Mouse (Mus musculus): ENCODE data around the gene Tns3.
A peak's percentile ranks its signal among the peaks of the same experiment; 100 is the strongest.

Gene Tns3

GRCm38 (mm10) chr11:8678260-8678995 is 14.1 kb upstream of the Tns3 start:
- no peak for DNase-seq

DNA sequence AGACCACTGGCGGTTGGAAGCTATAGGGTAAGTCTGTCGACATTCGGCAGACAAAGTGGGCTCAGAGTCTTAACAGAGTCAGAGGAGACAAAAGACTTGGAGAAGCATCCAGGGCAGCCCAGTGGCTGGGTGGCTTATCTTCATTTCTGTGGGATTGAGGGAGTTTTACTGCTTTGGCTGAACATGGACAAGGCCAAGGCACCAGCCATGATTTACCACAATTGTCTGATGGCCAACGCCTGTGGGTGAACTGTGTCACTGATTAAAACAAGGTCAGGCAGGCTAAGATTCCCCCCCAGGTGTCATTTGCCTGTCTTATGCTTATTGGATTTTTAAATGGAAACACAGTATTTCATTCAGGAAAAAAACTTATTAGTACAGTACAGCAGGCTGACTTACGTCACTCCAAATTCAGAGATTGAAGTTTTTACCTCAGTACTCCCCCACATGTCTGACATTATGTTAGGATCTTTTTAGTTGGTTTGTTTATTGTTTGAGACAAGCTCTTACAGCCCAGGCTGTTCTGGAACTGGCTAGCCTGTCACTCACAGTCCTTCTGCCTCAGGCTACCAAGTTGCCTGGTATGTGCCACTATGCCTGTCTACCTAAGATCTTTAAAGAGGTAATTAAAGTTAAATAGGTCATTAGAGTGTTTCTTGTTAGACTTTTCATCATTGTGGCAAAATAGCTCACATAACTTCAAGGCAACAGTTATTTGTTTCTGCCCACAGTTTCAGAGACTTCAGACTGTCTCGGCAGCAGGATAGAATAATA is 11.6 kb upstream of the Tns3 start:
- DNase-seq: no peak

DNA sequence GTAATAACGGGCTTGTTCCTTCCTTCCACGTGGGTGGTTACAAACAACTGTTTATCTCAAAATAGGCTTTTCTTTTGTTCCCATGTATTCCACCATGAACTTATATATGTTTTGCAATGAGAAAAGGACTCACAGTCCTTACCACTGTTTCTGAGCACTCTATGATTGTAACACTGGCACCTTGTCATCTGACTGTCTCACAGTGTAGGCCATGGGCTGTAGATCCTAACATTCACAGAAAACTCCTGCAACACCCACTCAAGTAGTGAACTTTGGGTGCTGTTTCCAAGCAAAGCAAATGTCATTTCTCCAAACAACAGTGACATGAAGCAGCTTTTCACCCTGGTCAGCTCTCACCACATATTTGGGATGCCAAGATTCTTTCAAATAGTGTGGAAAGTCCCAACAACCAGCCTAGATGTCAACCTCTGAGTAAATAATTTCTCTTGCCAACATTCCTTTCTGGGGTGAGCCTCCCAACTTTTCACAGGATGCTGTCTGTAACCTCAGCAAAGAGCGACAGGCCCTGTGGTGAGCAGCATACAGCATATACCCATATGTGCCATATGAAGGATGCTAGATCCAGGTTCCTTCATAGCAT is 10.3 kb upstream of the Tns3 start:
- no peak for DNase-seq

- no peak for DNase-seq
Observed at GRCm38 (mm10) chr11:8671698-8672097, 7.4 kb upstream of the Tns3 start.

DNA sequence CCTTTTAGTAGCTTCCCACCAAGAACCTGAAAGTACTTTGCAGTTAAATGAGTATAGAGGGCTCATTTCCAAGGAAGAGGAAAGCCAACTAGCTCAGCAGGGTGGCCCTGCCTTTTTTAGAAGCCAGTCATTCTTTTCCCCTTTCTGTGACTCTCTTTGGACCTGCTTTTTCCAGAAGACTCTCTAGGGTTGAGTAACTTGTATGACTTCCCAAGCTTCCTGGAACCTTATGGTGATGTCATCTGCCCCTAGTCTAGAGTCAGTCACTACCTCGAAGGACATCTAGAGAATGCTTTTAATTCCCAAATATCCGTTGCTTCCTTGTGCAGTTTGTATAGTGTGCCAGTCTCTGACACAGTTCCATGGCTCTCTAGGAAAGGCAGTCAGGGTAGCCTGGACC is 4.8 kb upstream of the Tns3 start:
- DNase-seq: no peak

- no peak for DNase-seq
Observed at GRCm38 (mm10) chr11:8664797-8665196, 462 bp upstream of the Tns3 start.

- DNase-seq: peak in 1 of 2 experiments; percentile 18
Observed at GRCm38 (mm10) chr11:8663444-8664392, 617 bp downstream of the Tns3 start.

DNA sequence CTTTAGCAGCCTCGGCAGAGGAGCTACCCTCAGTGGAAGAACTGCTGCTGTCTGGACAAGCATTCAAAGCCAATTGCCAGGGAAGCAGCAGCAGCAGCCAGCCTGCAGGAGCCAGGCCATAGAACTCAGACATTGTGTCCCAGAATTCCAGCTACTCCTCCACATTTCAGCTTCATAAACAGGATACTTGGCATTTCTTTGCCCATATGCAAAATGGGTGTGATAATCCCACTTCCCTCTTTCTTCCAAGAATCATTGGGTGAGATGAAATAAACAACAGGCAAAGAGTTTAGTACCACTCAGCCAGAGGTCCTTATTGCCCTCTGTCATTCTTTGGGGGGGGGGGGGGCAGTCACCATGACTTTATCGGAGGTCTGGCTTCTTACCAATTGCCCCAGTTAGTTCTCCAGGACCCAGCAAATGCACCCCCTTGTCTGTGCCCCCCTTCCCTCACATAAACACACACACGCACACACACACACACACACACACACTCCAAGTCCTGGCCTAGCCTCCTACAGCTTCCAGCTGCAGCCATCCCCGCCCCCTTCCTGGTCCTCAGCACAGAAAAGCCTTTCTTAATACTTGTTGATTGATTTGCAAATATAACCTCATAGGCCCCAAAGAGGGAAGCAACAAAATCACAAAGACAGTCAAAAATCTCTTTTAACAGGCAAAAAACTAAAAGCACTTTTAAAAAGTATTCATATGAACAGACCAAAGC is 1.5 kb downstream of the Tns3 start:
- no peak for DNase-seq

- DNase-seq: no peak
Observed at GRCm38 (mm10) chr11:8660951-8661350, 3.4 kb downstream of the Tns3 start.

DNA sequence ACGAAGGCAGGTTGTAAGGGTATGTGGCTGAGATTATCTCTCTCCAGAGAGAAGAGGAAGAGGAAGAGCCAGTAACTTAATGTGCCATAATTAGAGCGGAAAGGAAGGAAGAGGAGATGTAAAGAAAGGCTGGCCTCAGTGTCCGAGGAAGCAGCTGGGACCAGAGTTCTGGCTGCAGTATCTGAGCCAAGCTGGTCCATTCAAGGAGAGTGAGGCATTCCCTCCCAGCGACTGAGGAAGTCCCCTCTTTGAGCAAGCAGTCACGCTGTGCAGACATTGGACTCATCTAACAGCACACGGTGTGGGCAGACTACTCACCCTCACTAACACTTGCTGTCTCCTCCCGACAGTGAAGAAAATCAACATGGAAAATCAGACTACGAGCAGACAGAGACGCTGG is 4.5 kb downstream of the Tns3 start:
- DNase-seq: no peak

DNA sequence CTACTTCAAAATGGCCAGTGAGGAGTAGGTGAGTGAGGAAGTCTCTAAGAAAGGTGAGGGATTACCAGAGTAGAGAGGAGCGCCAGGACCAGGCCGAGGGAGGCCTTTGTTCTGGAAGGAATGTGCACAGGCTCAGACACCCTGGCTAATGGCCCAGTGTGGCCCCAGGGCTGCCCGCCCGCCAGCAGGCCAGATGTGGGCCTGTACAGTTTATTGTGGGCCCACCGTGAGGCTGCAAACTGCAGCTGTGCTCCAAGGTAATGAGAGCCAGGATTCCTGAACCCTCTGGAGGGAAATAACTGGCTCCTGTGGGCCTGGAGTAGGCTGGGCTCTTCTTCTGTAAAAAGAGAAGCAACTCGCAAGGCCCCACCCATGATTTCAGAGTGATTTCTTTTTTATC is 5.3 kb downstream of the Tns3 start:
- DNase-seq: no peak

DNA sequence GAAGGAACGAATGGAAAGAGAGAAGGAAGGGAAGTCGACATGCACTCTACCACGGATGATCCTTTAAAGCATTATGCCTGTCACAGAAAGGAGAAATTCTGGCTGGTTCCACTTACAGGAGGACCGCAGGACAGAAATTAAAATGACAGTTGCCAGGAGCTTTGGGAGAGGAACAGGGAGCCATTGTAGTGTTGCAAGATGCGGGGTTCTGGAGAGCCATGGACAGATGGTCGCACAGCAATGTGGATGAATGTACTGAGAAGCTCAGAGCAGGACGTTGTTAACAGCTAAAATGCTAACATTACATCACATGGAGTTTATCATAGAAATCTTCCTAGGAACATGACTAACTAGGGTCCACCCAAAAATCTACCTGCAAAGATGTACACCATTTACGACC is 6.8 kb downstream of the Tns3 start:
- no peak for DNase-seq

DNA sequence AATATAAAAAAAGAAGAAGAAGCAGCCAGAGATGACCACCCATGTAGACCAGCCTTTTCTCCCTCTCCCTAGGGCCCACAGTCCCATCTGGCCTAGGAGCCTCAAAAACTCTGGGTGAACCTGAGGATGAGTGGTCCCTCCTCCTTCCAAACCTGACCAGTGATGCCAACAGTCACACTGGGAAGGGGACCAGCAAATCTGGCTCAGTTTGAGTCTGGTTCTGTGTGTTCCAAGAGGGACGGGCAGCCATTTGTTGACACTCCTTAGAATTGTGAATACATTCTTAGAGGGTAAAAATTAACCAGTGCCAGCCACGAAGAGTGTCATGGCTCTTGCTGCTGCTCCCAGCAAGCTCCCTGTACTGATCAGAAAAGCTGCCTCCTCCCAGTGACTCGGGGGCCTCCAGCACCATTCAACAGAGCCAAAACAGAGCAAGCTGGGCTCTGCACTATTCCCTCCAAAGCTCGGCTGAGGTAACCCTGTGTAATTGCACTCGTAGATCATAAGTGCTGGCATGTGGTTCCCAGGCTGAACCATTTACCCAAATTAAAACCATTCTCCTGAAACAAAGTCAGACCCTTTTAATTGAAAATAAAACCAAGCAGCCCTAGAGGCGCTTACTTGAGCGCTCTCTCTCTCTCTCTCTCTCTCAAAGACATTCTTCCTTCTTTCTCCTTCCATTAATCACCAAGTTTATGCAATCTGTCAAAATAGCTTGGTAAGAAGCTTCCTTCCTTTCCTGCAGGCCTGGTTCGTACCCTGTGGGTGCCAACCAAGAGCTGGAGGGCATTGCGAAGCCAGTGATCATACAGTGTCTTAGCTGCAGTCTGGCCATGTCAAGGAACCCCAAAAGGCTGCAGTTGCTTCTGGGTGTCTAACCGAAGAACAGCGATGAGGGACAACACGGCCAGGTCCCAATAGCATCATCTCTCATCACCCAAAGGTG is 7.6 kb downstream of the Tns3 start:
- DNase-seq: no peak

DNA sequence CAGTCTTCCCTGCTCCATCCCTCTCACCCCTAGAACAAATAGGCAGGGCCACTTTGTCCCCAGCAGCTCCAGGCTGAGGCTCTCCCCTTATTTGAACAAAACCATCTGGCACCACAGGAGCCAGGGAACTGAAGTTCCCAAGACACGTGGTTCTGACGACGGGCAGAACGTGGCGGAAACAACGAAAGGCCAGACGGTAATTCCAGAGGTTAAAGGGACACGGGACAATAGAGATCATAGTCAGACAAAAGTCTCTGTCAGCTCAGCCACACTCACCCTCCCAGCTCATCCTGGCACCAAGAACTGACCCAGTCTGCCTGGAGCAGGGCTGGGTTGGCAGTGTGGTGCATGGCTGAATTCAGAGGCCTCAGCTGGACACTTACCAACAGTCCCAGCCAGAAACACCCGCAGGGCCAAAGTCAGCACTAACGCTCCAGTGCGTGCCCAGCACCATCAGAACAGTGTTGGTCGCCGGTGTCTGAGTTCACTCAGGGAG is 10.5 kb downstream of the Tns3 start:
- DNase-seq: peak; percentile 34 to 43

DNA sequence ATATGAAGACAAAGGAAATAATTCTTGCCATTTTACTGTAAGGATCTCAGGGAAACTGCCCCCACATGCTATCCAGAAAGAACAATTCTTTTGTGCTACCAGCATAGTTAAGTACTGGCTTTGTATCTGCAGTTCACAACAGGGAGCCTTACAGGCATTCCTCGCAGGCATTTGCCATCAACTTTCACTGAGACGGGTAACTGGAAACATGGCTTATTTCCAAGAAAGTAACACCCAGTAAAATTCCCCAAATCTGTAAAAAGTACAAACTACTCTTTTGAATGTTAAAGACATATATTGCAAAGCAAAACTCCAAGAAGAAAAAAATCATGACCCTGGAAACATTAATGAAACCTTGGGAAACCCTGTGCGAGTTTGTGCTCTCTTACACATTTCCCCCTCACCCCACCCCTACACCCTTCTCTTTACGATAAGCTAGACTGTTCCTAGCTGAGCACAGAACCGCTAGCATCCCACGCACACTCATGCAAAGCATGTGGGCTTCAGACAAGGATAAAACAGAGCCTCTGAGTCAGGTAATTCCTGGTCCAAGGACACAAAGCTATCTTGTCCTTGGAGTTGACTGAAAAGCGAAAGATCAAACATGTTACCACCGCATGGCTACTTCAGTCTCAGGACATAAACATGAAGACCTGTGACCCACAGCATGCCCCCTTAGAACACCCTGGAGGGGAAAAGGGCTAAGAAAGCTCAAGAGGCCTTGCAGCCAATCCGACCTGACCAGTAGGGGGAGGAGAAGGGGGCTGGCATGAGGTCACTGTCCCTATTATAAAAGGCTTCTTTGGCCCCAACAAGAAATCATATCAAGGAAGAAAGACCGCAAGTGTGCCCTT is 11.3 kb downstream of the Tns3 start:
- DNase-seq: no peak

GRCm38 (mm10) chr11:8652116-8652714 is 12.1 kb downstream of the Tns3 start:
- no peak for DNase-seq

- no peak for DNase-seq
Observed at GRCm38 (mm10) chr11:8651448-8652035, 12.8 kb downstream of the Tns3 start.

GRCm38 (mm10) chr11:8645609-8646008 is 18.7 kb downstream of the Tns3 start:
- no peak for DNase-seq

GRCm38 (mm10) chr11:8644272-8644671 is 20.1 kb downstream of the Tns3 start:
- DNase-seq: no peak
